Mouse (Mus musculus) hematopoietic stem cell, adult 5-6 weeks (primary cell): ENCODE measurements around the gene Pros1. TPM values are rescaled to one million over a fixed set of nuclear protein-coding genes. Genes with fewer than 3 reads are reported as not detected.

Experiments used
- ATAC-seq, 2 experiments: fragments of 125-278 bp in 1 of 2; replicated peaks in 1 of 2; 2 replicates each; pipeline ENCODE4 v1.8.0; 2016 to 2017; ENCODE audit warnings: inconsistent platforms in 2 of 2, mild to moderate bottlenecking in 2 of 2, moderate number of reproducible peaks in 2 of 2, low read depth in 1 of 2, moderate TSS enrichment in 1 of 2; ENCODE audit not compliant: low FRiP score in 2 of 2, poor library complexity in 2 of 2, severe bottlenecking in 2 of 2, insufficient read depth in 1 of 2, low TSS enrichment in 1 of 2
- total RNA-seq: library from RNA; stranded (forward); fragments of 172-1452, 232-1000 nt; gene quantifications from 2 replicates; pipeline ENCODE4 v1.2.3, GENCODE M21; 2017

The Pros1 gene
- 5.9 and 6.1 TPM in 2 replicates for total RNA-seq

DNA sequence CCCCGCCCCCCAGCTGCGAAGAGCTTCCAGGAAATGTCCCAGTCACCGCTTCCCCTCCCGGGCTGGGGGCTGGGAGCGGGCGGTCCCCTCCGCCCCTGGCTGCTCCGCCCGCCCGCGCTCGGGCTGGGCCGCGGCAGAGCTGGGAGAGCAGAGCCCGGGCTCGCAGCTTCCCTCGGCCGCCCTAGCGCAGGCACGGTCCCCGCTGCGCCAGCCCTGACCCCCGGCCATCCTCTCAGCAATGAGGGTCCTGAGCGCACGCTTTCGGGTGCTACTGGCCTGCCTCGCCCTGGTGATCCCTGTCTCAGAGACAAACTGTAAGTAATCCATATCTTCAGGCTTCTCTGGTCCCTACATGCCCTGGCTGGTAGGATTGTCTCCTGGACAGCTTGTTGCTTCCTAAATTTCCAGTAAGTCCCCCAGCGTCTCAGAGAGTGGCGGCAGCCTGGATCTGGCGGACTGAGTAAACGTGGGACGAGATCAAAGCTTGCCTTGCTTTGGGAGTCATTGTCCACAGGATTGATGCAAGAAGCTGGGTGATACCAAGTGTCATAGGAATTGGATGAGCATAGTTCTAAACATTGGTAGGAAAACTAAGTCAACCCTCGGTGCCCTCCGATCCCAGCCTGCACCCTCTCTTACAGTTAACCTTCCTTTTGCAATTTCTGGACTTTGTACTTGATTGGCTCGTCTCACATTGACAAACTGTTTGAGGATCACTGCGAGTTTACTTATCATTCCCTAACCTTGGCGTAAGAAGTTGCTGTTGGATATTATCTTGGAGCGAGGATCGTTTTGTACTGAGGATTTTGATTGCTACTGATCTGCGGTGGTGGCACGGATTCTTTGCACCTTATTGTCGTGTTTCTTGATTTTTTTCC lies at the start of gene Pros1:
Gene Pros1 (plus strand): TSS at position 117 of the 878 bp plus-strand sequence.
- peak; percentile 72 to 74 for ATAC-seq

DNA sequence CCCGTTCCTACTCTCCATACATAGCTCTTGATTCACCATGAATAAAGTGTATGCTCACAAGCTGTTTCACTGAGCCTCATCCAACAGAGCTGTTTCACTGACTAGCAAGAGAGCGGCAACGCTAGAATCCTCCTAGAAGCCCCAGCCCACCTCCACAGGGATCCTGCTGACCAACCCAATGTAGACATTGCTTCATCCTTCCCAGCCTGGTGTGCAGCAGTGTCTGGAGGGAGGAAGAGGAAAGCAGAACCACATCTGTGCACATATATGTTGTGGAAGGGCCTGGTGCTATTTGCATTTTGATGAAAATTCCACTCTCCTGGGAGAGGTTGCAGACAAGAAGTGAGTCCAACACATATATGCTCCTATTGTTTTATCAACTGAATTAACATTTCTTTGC lies 49.5 kb upstream of the Pros1 start:
- ATAC-seq: no peak

DNA sequence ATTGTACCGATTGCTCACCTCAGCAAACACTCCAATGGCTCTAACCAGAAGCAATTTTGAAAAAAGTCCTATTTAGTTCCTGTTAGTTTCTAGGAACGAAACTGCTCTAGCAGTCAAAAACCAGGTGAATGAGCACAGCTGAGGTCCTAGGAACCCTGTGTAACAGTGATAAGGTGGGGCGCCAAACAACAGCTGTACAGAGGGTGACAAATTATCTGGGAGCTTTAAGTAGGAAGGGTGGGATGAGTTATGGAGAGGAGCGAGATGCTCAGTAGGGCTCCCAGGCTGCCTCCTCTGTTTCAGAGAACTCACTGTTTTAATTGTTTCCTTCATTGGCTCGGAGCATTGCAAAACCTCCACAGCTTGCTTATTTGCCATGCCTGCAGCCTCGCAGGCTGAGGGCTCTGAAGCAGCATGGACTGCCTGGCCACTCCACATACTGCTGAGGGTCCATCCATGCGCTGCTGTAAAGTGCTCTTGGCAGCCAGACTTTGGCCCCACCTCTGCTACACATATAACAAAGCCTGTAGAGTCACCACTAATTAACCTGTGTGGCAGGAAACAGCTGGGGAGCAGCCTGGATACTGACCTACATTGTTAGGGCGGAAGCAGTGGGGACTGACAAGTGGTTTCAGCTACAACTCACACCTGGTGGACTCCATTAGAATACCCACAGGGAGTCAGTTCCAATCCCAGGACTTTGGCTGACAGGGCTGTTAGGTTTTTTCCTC lies 46.7 kb upstream of the Pros1 start:
- peak; percentile 75 to 77 for ATAC-seq

DNA sequence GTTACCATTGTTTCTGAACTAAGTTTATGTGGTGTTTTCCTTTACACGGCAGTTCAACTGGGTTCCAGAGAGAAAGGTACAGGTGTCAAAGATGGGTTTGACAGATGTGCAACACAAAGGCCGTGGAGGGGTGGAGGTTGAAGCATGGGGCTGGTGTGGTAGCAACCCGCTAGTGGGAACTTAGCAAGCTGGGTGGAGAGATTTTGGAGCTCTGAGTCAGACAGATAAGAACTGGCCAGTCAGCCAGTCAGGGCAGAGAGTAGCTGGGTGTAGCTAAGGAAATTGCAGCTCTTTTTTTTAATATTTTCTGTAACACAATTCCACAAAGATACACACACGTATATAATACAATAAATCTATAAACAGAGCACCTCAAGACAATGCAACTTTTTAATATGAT lies 43.3 kb upstream of the Pros1 start:
- no peak for ATAC-seq

DNA sequence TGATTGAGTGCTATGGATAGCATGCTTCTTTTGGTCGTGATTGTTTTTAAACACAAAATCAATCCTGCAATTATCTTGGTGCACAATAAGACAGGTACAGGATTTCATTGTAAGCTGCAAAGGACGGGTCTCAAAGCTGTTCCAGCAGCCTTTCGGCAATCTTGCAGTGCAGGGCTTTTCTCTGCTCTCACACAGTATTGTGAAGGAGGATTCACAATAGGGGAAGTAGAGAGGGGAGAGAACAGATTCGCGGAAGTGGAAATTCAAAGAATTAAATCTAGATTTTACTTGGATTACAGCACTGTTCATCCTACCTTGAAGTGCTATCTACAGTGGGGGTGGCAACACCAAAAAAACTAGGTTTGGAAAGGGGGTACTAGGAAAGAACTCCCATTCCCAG lies 40.3 kb upstream of the Pros1 start:
- ATAC-seq: no peak

DNA sequence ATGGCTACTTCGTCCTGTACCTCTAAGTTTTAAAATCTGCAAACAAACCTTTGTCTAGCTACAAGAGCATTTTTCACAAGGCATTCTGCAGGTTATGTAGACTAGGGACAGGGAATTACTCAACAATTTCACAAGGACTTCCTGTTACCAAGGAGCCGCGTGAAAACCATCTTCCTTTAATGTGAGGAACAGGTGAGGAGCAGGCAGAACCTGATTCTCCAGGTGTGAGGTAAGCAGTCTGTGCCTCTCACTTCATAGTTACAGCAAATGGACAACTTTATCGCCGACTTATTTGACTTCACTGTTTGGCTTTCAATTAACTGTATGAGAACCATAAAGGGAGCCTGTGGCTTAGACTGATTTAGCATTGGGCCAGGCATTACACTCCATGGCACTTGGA lies 39.6 kb upstream of the Pros1 start, which contains the start of gene Stx19:
Gene Stx19 (plus strand): TSS at position 186 of the 400 bp plus-strand sequence.
- peak in 1 of 2 experiments; percentile 29; a peak in 1 of 4 replicates for ATAC-seq

DNA sequence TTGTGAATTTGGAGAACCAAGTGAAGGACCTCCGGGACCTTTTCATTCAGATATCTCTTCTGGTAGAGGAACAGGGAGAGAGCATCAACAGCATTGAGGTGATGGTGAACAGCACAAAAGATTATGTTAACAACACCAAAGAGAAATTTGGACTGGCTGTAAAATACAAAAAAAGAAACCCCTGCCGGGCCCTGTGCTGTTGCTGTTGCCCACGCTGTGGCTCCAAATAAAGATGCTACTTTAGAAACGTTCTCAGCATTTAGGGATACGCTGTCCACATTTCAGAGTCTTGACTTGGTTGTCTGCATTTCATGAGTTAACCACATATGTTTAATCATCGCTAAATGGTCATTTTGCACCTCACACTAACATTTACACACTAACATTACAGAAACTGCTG lies 31.6 kb upstream of the Pros1 start:
- no peak for ATAC-seq

DNA sequence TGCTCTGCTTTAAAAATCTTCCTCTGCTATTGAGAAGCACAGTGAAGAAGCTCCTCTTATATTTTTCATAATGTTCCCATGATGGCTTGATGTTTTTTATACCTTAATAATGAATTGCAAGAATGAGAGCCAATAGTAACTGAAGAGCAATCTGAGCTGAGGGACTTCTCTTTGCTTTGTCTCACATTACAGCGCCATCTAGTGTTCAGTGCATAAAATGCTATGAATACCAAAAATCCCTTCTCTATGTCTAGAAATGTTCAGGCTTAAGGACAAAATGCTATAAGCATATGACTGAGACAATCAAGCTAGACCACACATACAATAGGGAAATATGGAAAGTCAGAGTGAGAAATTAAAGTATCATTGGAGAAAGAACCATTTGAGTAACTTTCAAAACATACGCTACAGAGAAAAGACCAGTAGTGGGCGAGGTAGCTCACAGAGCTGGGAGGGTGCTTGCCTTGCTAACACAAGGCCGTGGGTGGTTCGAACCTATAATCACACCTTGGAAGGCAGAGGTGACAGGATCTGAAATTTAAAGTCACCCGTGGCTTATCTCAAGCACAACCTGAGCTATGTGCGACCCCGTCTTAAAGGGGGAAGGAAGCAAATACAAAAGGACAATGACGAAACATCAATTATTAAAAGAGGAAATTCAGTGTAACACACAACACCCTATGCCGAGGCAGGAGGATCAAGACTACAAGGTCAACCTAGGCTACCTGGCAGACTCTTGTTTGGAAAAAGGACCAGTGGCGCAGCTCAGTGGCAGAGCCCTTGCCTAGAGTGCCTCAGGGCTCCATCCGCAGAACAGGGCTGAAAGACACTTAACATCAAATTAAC lies 27.7 kb upstream of the Pros1 start:
- peak; percentile 85 to 90 for ATAC-seq

DNA sequence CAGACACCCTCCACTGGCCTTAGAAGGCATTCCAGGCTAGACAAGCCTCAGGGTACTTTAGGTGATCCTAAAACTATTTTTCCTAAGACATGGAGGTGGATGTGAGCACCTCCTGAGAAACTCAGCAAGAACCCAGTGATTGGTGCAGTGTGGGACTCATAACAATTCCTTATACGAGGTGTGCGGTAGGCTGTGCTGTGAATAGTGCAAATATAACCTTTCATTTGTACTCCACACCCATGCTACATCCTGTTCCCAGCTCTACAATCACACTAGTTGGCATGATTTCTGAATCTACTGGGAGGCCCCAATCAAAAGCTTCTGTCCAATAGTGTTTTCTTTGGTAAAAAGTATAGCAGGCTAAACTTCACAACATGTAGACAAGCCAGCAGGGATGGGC lies 22.1 kb upstream of the Pros1 start:
- no peak for ATAC-seq

DNA sequence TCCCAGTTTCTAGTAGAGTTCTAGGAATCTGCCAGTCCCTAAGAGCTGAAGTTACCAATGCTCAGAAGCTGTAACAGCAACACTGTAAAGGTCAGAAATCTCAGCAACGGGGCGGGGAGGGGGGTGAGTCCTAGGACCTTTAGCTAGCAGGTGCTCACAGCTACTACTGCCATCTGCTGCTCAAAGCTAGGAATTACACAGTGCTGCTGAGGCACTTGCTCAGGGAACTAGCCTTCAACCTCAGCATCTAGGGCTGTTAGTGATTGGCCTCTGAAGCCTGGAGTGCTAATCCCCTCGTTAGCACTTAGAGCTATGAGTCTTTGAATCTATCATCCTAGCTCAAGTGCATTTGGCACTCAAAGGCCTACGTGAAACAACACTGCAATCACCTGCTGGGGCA lies 21.6 kb upstream of the Pros1 start:
- ATAC-seq: peak; percentile 93 to 96

DNA sequence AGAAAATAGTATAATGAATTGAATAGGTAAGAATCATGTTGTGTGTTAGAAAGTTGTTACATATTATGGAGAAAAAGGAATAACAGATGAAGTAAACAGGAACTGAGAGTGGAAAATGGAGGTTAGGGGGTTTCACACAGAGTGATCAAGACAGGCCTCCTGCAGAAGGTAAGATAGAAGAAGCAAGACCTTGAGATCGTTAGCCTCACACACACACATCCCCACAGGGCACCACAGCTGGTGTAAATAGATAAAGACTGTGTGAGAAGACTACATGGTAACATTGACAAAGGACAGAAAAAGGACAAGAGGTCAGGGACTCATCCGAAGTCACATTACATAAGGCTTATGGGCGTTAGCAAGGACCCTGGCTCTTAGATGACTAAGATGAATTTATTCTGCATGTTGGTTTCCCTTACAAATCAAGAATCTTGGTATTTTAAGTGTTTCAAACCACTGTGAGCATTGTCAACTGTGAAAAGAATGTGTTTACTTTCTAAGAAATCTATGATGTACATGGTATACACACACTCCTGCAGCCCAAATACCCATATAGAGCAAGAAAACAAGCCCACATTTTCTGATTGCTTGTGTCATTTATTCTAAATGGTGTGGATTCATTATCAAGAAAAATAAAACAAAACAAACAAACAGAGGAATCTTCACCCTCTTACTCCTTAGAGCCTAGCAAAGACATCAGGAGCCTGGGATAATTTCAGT lies 19.9 kb upstream of the Pros1 start:
- ATAC-seq: peak; percentile 25 to 47; a peak in 1 of 4 replicates

DNA sequence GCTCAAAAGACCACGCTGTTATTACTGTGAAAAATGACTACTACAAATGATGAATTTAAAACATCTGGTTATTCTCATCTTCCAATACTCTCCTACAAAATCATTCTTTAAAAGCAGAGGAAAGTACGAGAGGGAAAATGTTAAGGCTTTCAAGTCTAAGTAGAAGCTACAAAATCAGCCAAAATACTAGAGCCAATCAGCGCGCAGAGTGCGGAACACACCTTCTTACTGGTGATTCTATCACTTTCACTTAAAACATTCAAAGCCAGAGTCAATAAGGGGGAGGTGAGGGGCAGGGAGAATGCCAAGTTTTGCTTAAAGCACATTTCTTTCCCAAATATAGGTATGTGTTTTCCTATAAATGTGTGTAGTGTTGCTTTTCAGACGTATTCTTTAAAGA lies 8.8 kb upstream of the Pros1 start:
- no peak for ATAC-seq

DNA sequence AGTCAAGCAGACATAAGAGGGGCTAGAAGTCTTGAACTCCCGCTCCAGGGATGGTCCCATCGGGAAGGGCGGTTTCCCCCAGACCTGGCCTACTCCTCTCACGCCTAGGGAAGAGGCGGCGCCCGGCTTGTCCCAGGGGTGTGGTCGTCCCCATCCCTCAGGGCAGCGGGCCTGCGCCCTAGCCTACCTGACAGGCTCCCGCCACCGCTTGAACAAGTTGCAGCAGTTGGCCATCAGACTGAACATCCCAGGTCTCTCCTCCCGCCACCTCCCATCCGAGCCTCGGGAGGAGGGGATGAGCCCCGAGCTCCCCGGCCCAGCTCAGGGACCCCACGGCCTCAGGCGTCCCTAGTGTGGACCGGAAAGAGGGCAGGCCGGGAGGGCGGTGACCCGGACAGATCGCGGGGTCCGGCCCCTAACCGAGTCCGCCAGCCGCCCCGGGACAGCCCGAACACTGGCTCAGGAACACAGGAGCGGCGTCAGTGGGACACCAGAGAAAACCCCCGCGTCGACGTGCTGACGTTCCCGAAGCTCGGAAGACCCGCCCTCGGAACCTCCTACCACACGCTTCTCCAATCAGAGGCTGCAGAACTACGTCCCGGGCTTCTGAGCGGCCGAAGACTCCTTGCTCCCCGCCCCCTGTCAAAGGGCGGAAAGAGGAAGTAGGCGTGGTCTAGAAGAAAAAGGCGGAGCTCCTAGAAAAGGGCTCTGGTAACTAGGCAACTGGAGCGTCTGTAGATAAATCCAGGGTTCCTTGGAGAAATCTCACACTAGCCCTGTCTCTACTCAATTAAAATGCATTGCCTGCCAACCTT lies 7.4 kb upstream of the Pros1 start, which contains the start of gene Arl13b:
Gene Arl13b (minus strand): TSS at position 543 of the 815 bp plus-strand sequence.
- peak; percentile 100 for ATAC-seq

DNA sequence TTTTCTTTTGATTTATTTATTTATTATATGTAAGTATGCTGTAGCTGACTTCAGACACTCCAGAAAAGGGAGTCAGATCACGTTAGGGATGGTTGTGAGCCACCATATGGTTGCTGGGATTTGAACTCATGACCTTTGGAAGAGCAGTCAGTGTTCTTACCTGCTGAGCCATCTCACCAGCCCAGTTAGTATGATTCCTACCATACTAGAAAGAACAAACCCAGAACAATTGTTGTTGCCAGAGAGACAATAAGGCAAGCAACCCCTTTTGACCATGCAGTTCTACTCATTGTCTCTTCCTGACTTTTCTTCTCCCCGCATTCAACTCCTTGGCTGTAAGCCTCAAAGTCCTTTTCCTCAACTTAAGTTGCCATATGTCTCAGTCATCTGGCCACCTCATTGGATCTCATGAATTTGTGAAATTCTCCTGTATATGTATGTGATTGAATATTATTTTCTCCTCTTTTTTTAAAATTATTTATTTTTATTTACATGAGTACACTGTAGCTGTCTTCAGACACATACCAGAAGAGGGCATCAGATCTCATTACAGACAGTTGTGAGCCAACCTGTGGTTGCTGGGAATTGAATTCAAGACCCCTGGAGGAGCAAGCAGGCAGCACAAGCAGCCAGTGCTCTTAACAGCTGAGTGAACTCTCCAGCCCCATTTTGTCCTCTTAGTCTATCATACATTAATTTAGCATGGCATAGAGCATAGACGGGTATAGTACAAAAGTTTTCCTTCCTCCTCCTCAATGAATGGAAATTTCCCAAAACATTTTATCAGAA lies 1.4 kb upstream of the Pros1 start:
- no peak for ATAC-seq

DNA sequence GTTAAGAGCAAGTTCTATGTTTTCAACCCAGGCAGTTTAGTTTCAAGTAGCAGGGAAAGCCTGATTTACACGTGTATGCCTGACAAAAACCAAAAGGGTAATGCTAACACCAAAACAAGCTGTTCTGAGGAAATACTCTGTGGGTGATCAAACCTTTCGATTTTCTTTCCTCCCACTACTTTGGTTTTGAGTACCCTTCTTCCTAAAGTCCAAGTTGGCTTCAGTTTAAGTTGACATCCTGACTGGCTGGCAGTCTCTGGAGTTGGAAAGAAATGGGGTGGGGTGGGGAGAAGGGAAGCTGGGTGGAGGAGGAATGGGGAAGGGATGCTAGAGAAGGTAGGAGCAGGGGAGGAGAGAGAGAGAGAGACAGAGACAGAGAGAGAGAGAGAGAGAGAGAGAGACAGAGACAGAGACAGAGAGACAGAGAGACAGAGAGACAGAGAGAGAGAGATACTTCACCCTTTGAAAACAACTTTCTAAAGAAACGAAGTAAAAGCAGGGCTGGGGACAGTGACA lies 438 bp upstream of the Pros1 start:
- 0 out of 4 replicates have a peak, but pooled peaks of 1 of the 2 experiments have one; percentile 19 for ATAC-seq
